Mouse (Mus musculus): Measurements from ENCODE around the gene Cnih2. TPM values are rescaled to one million over a fixed set of nuclear protein-coding genes. Genes with fewer than 3 reads are reported as not detected.

Gene Cnih2
- total RNA-seq, 1 experiment from 2014 or later, result 0.46 TPM

GRCm38 (mm10) chr19:5050047-5050905 is 48.0 kb downstream of the Cnih2 start, which contains the start of gene Rin1:
Gene Rin1 (plus strand): TSS chr19:5050481.
- ATAC-seq (replicated peaks; ENCODE audit: low read depth, poor library complexity, severe bottlenecking), result peak; percentile 27

GRCm38 (mm10) chr19:5049325-5049724 is 49.0 kb downstream of the Cnih2 start:
- no peak for ATAC-seq (replicated peaks; ENCODE audit: low read depth, poor library complexity, severe bottlenecking)

- no peak for ATAC-seq (replicated peaks; ENCODE audit: low read depth, poor library complexity, severe bottlenecking)
These were observed 49.9 kb downstream of the Cnih2 start for GRCm38 (mm10) chr19:5048138-5049056.

GRCm38 (mm10) chr19:5045531-5045930 is 52.8 kb downstream of the Cnih2 start:
- ATAC-seq (replicated peaks; ENCODE audit: low read depth, poor library complexity, severe bottlenecking), result no peak

Other genes with a start within 250 kb of the Cnih2 start
- 4.7 and 11.5 TPM in 2 replicates for gene Ctsf, start 243.4 kb downstream of the Cnih2 start, total RNA-seq (2017)
- gene Actn3, start 220.6 kb downstream of the Cnih2 start, total RNA-seq (2017), result 0.37 TPM in 1 of 2 replicates, not detected in the other
- gene Zdhhc24, start 219.9 kb downstream of the Cnih2 start, total RNA-seq (2017), result 9.2 and 9.6 TPM in 2 replicates
- gene Bbs1, start 191.9 kb downstream of the Cnih2 start, total RNA-seq (2017), result 3.8 and 4.8 TPM in 2 replicates
- gene Dpp3, start 170.2 kb downstream of the Cnih2 start, total RNA-seq (2017), result 34.8 and 40.8 TPM in 2 replicates
- gene Peli3, start 155.4 kb downstream of the Cnih2 start, total RNA-seq (2017), result 0.14 TPM in 1 of 2 replicates, not detected in the other
- gene Mrpl11, start 136.4 kb downstream of the Cnih2 start, total RNA-seq (2017), result 56.0 and 82.6 TPM in 2 replicates
- not detected in 2 replicates for gene Npas4, start 108.2 kb downstream of the Cnih2 start, total RNA-seq (2017)
- 2.3 and 4.3 TPM in 2 replicates for gene Slc29a2, start 74.7 kb downstream of the Cnih2 start, total RNA-seq (2017)
- gene B4gat1, start 59.7 kb downstream of the Cnih2 start, total RNA-seq (2017), result 9.2 TPM in 1 of 2 replicates, not detected in the other
- 5.8 TPM in 1 of 2 replicates, not detected in the other for gene AC124502.3, start 59.6 kb downstream of the Cnih2 start, total RNA-seq (2017)
- 27.8 and 28.5 TPM in 2 replicates for gene Brms1, start 57.2 kb downstream of the Cnih2 start, total RNA-seq (2017)
- 0.15 and 0.18 TPM in 2 replicates for gene Rin1, start 48.0 kb downstream of the Cnih2 start, total RNA-seq (2017)
- 0.41 and 0.49 TPM in 2 replicates for gene Cd248, start 30.4 kb downstream of the Cnih2 start, total RNA-seq (2017)
- gene Tmem151a, start 13.0 kb downstream of the Cnih2 start, total RNA-seq (2017), result not detected in 2 replicates
- gene Yif1a, start 10.0 kb downstream of the Cnih2 start, total RNA-seq (2017), result 15.2 and 19.3 TPM in 2 replicates
- 62.3 and 67.7 TPM in 2 replicates for gene Rab1b, start 8.6 kb upstream of the Cnih2 start, total RNA-seq (2017)
- gene Klc2, start 20.0 kb upstream of the Cnih2 start, total RNA-seq (2017), result 4.8 and 5.2 TPM in 2 replicates
- gene Pacs1, start 174.6 kb upstream of the Cnih2 start, total RNA-seq (2017), result 9.7 and 20.6 TPM in 2 replicates
- 235 and 265 TPM in 2 replicates for gene Sf3b2, start 196.9 kb upstream of the Cnih2 start, total RNA-seq (2017)
- not detected in 2 replicates for gene Gal3st3, start 199.8 kb upstream of the Cnih2 start, total RNA-seq (2017)
- not detected in 2 replicates for gene Catsper1, start 237.2 kb upstream of the Cnih2 start, total RNA-seq (2017)

Measured in common myeloid progenitor, adult 5-6 weeks (primary cell).